Mouse (Mus musculus): ENCODE data around the gene Tnfaip8l1. TPM values are rescaled to one million over a fixed set of nuclear protein-coding genes. Genes with fewer than 3 reads are reported as not detected.
A peak's percentile ranks its signal among the peaks of the same experiment; 100 is the strongest.

The Tnfaip8l1 gene
- polyA plus RNA-seq, 1 experiment, result 8.5 TPM

- Histone ChIP-seq H3K4me3 (ENCODE audit: insufficient read depth, low read length) (no peak overlapping the region), H3K4me1 (ENCODE audit: control insufficient read depth, insufficient read depth, low read length) (no peaks in the 10 kb centered on the region), H3K27ac (ENCODE audit: insufficient read depth, low read length) (no peak overlapping the region)
- TF ChIP-seq CTCF (IDR thresholded peaks at IDR 0.05; ENCODE audit: extremely low read depth, insufficient read depth, low read length), result peak; percentile 33; the same call in 1 of the 2 replicates
- no peak for TF ChIP-seq POLR2A (IDR thresholded peaks at IDR 0.05; ENCODE audit: extremely low read depth, insufficient read depth, low read length)
These were observed 34.6 kb downstream of the Tnfaip8l1 start for GRCm38 (mm10) chr17:56196860-56197259.

GRCm38 (mm10) chr17:56200586-56200985, 38.3 kb downstream of the Tnfaip8l1 start:
- H3K4me3 ChIP-seq (ENCODE audit: insufficient read depth, low read length), result no peak overlapping the region
- TF ChIP-seq POLR2A (IDR thresholded peaks at IDR 0.05; ENCODE audit: extremely low read depth, insufficient read depth, low read length) (no peak), CTCF (IDR thresholded peaks at IDR 0.05; ENCODE audit: extremely low read depth, insufficient read depth, low read length) (peak; percentile 34; the same call in 1 of the 2 replicates)
- H3K4me1 ChIP-seq (ENCODE audit: control insufficient read depth, insufficient read depth, low read length), result no peaks in the 10 kb centered on the region
- H3K27ac ChIP-seq (ENCODE audit: insufficient read depth, low read length), result no peak overlapping the region

- TF ChIP-seq POLR2A (IDR thresholded peaks at IDR 0.05; ENCODE audit: extremely low read depth, insufficient read depth, low read length), result no peak
- no peak for TF ChIP-seq CTCF (IDR thresholded peaks at IDR 0.05; ENCODE audit: extremely low read depth, insufficient read depth, low read length)
- H3K4me1 ChIP-seq (ENCODE audit: control insufficient read depth, insufficient read depth, low read length), result no peaks in the 10 kb centered on the region
- no peak overlapping the region for H3K4me3 ChIP-seq (ENCODE audit: insufficient read depth, low read length)
- H3K27ac ChIP-seq (ENCODE audit: insufficient read depth, low read length), result no peak overlapping the region
These were observed 39.4 kb downstream of the Tnfaip8l1 start for GRCm38 (mm10) chr17:56201642-56202041.

GRCm38 (mm10) chr17:56202476-56202875, 40.2 kb downstream of the Tnfaip8l1 start:
- Histone ChIP-seq H3K4me1 (ENCODE audit: control insufficient read depth, insufficient read depth, low read length) (no peaks in the 10 kb centered on the region), H3K27ac (ENCODE audit: insufficient read depth, low read length) (no peak overlapping the region), H3K4me3 (ENCODE audit: insufficient read depth, low read length) (no peak overlapping the region)
- TF ChIP-seq CTCF (IDR thresholded peaks at IDR 0.05; ENCODE audit: extremely low read depth, insufficient read depth, low read length) (no peak), POLR2A (IDR thresholded peaks at IDR 0.05; ENCODE audit: extremely low read depth, insufficient read depth, low read length) (no peak)

GRCm38 (mm10) chr17:56203729-56204128, 41.5 kb downstream of the Tnfaip8l1 start:
- Histone ChIP-seq H3K4me3 (ENCODE audit: insufficient read depth, low read length) (no peak overlapping the region), H3K27ac (ENCODE audit: insufficient read depth, low read length) (no peak overlapping the region), H3K4me1 (ENCODE audit: control insufficient read depth, insufficient read depth, low read length) (no peaks in the 10 kb centered on the region)
- TF ChIP-seq POLR2A (IDR thresholded peaks at IDR 0.05; ENCODE audit: extremely low read depth, insufficient read depth, low read length) (no peak), CTCF (IDR thresholded peaks at IDR 0.05; ENCODE audit: extremely low read depth, insufficient read depth, low read length) (0 out of 2 replicates have a peak, but pooled peaks have one; percentile 22)

GRCm38 (mm10) chr17:56206276-56206884, 44.1 kb downstream of the Tnfaip8l1 start:
- Histone ChIP-seq H3K4me3 (ENCODE audit: insufficient read depth, low read length) (no peak overlapping the region), H3K4me1 (ENCODE audit: control insufficient read depth, insufficient read depth, low read length) (no peaks in the 10 kb centered on the region)
- TF ChIP-seq POLR2A (IDR thresholded peaks at IDR 0.05; ENCODE audit: extremely low read depth, insufficient read depth, low read length) (no peak), CTCF (IDR thresholded peaks at IDR 0.05; ENCODE audit: extremely low read depth, insufficient read depth, low read length) (no peak)

GRCm38 (mm10) chr17:56206986-56207674, 44.9 kb downstream of the Tnfaip8l1 start:
- no peak overlapping the region for H3K4me3 ChIP-seq (ENCODE audit: insufficient read depth, low read length)
- H3K4me1 ChIP-seq (ENCODE audit: control insufficient read depth, insufficient read depth, low read length), result no peaks in the 10 kb centered on the region
- TF ChIP-seq CTCF (IDR thresholded peaks at IDR 0.05; ENCODE audit: extremely low read depth, insufficient read depth, low read length), result no peak
- no peak for TF ChIP-seq POLR2A (IDR thresholded peaks at IDR 0.05; ENCODE audit: extremely low read depth, insufficient read depth, low read length)
- H3K27ac ChIP-seq (ENCODE audit: insufficient read depth, low read length), result no peak overlapping the region

More at GRCm38 (mm10) chr17:56206276-56206884, 44.1 kb downstream of the Tnfaip8l1 start:
- H3K27ac ChIP-seq (ENCODE audit: insufficient read depth, low read length), result no peak overlapping the region

GRCm38 (mm10) chr17:56207963-56208530, 45.8 kb downstream of the Tnfaip8l1 start:
- TF ChIP-seq CTCF (IDR thresholded peaks at IDR 0.05; ENCODE audit: extremely low read depth, insufficient read depth, low read length) (no peak), POLR2A (IDR thresholded peaks at IDR 0.05; ENCODE audit: extremely low read depth, insufficient read depth, low read length) (no peak)
- Histone ChIP-seq H3K27ac (ENCODE audit: insufficient read depth, low read length) (no peak overlapping the region), H3K4me1 (ENCODE audit: control insufficient read depth, insufficient read depth, low read length) (no peaks in the 10 kb centered on the region), H3K4me3 (ENCODE audit: insufficient read depth, low read length) (no peak overlapping the region)

- Histone ChIP-seq H3K27ac (ENCODE audit: insufficient read depth, low read length) (no peak overlapping the region), H3K4me3 (ENCODE audit: insufficient read depth, low read length) (no peak overlapping the region), H3K4me1 (ENCODE audit: control insufficient read depth, insufficient read depth, low read length) (no peaks in the 10 kb centered on the region)
- TF ChIP-seq CTCF (IDR thresholded peaks at IDR 0.05; ENCODE audit: extremely low read depth, insufficient read depth, low read length), result no peak
- no peak for TF ChIP-seq POLR2A (IDR thresholded peaks at IDR 0.05; ENCODE audit: extremely low read depth, insufficient read depth, low read length)
These were observed 46.5 kb downstream of the Tnfaip8l1 start for GRCm38 (mm10) chr17:56208821-56209220.
